Mouse (Mus musculus) MEL (cell line): Measurements from ENCODE around the gene Grrp1. TPM values are rescaled to one million over a fixed set of nuclear protein-coding genes. Genes with fewer than 3 reads are reported as not detected.

Experiments
- DNase-seq: peaks from one replicate; pipeline ENCODE4 v3.0.0; 2011; ENCODE audit warnings: low read depth, low spot score
- H3K27ac ChIP-seq: 2 replicates; pipeline ENCODE4 v1.5.1; 2012; ENCODE audit warnings: low read depth, mild to moderate bottlenecking, control low read depth, low read length, moderate library complexity; ENCODE audit not compliant: control insufficient read depth
- H3K27me3 ChIP-seq, 2 experiments: fragments of 150-350 bp in 1 of 2; sonication (generic) in 1 of 2; 2 replicates each; pipeline ENCODE4 v1.6.1; 2012; ENCODE audit warnings: low read length in 2 of 2, mild to moderate bottlenecking in 2 of 2, improper control_type of control experiment in 1 of 2, moderate library complexity in 1 of 2; ENCODE audit not compliant: insufficient read depth in 2 of 2, control insufficient read depth in 1 of 2
- H3K36me3 ChIP-seq, 2 experiments: 2 replicates each; pipeline ENCODE4 v1.6.1; 2012 to 2014; ENCODE audit warnings: low read length in 2 of 2, improper control_type of control experiment in 1 of 2, inconsistent platforms in 1 of 2, mild to moderate bottlenecking in 1 of 2; ENCODE audit not compliant: insufficient read depth in 2 of 2, control insufficient read depth in 1 of 2
- H3K4me1 ChIP-seq, 2 experiments: fragments of 150-350 bp in 1 of 2; sonication (generic) in 1 of 2; 2 replicates each; pipeline ENCODE4 v1.6.1; 2012; ENCODE audit warnings: low read length in 2 of 2, improper control_type of control experiment in 1 of 2, mild to moderate bottlenecking in 1 of 2; ENCODE audit not compliant: insufficient read depth in 2 of 2, control insufficient read depth in 1 of 2
- H3K4me3 ChIP-seq, 2 experiments: fragments of 150-350 bp in 1 of 2; sonication (generic) in 1 of 2; 2 replicates each; pipeline ENCODE4 v1.5.1; 2012; ENCODE audit warnings: low read depth in 2 of 2, low read length in 2 of 2, mild to moderate bottlenecking in 2 of 2, moderate library complexity in 2 of 2, control low read depth in 1 of 2, improper control_type of control experiment in 1 of 2; ENCODE audit not compliant: control insufficient read depth in 1 of 2, insufficient read depth in 1 of 2
- H3K79me2 ChIP-seq: 2 replicates; pipeline ENCODE4 v1.6.1; 2012; ENCODE audit warnings: mild to moderate bottlenecking, low read length, moderate library complexity; ENCODE audit not compliant: control insufficient read depth, poor library complexity, insufficient read depth
- H3K9ac ChIP-seq: 2 replicates; pipeline ENCODE4 v1.6.1; 2012; ENCODE audit warnings: low read depth, mild to moderate bottlenecking, control low read depth, low read length, moderate library complexity; ENCODE audit not compliant: control insufficient read depth, poor library complexity, severe bottlenecking
- H3K9me3 ChIP-seq: fragments of 150-350 bp; sonication (generic); replicated peaks from 2 replicates; pipeline ENCODE4 v1.6.1; 2012; ENCODE audit warnings: mild to moderate bottlenecking, low read length, improper control_type of control experiment, moderate library complexity; ENCODE audit not compliant: insufficient read depth
- CHD1 ChIP-seq: IDR thresholded peaks from 2 replicates; pipeline ENCODE4 v1.6.1; 2012; ENCODE audit warnings: low read depth, mild to moderate bottlenecking, inconsistent platforms, low read length, improper control_type of control experiment
- CHD2 ChIP-seq: IDR thresholded peaks from 2 replicates; pipeline ENCODE4 v1.6.1; 2011; ENCODE audit warnings: low read length, improper control_type of control experiment
- CTCF ChIP-seq, 3 experiments: IDR thresholded peaks in 2 of 3; conservative IDR thresholded peaks in 1 of 3; 2 replicates each; pipeline ENCODE4 v1.5.1; 2011 to 2012; ENCODE audit warnings: low read length in 3 of 3, low read depth in 2 of 3, mild to moderate bottlenecking in 2 of 3, improper control_type of control experiment in 1 of 3, inconsistent platforms in 1 of 3, mixed read lengths in 1 of 3, moderate library complexity in 1 of 3; ENCODE audit not compliant: control insufficient read depth in 1 of 3, insufficient read depth in 1 of 3, poor library complexity in 1 of 3, severe bottlenecking in 1 of 3
- GABPA ChIP-seq: IDR thresholded peaks from 2 replicates; pipeline ENCODE4 v1.6.1; 2012; ENCODE audit warnings: low read depth, mild to moderate bottlenecking, inconsistent platforms, low read length, improper control_type of control experiment, moderate library complexity
- MAFK ChIP-seq: IDR thresholded peaks from 2 replicates; pipeline ENCODE4 v1.6.1; 2011; ENCODE audit warnings: low read depth, mild to moderate bottlenecking, low read length, improper control_type of control experiment, borderline replicate concordance
- MAZ ChIP-seq: IDR thresholded peaks from 2 replicates; pipeline ENCODE4 v1.6.1; 2012; ENCODE audit warnings: low read depth, mild to moderate bottlenecking, inconsistent platforms, low read length, improper control_type of control experiment
- MXI1 ChIP-seq: IDR thresholded peaks from 2 replicates; pipeline ENCODE4 v1.6.1; 2011; ENCODE audit warnings: mild to moderate bottlenecking, low read depth, low read length, improper control_type of control experiment
- MYC ChIP-seq: IDR thresholded peaks from 2 replicates; pipeline ENCODE4 v1.6.1; 2011; ENCODE audit warnings: low read depth, mild to moderate bottlenecking, low read length, improper control_type of control experiment, moderate library complexity
- NELFE ChIP-seq: IDR thresholded peaks from 2 replicates; pipeline ENCODE4 v1.6.1; 2011; ENCODE audit warnings: low read depth, low read length, improper control_type of control experiment
- POLR2AphosphoS2 ChIP-seq: IDR thresholded peaks from 2 replicates; pipeline ENCODE4 v1.6.1; 2011; ENCODE audit warnings: low read length, improper control_type of control experiment
- RAD21 ChIP-seq: IDR thresholded peaks from 2 replicates; pipeline ENCODE4 v1.6.1; 2011; ENCODE audit warnings: mild to moderate bottlenecking, low read depth, low read length, improper control_type of control experiment
- RCOR1 ChIP-seq: IDR thresholded peaks from 2 replicates; pipeline ENCODE4 v1.6.1; 2012; ENCODE audit warnings: low read depth, mild to moderate bottlenecking, inconsistent platforms, low read length, improper control_type of control experiment
- SMC3 ChIP-seq: IDR thresholded peaks from 2 replicates; pipeline ENCODE4 v1.6.1; 2011; ENCODE audit warnings: low read depth, low read length, improper control_type of control experiment
- TAL1 ChIP-seq: IDR thresholded peaks from 2 replicates; pipeline ENCODE4 v1.6.1; 2012; ENCODE audit warnings: mild to moderate bottlenecking, inconsistent platforms, low read length, moderate library complexity, mixed read lengths
- UBTF ChIP-seq: IDR thresholded peaks from 2 replicates; pipeline ENCODE4 v1.6.1; 2012; ENCODE audit warnings: low read depth, mild to moderate bottlenecking, inconsistent platforms, low read length, improper control_type of control experiment, moderate library complexity, borderline replicate concordance; ENCODE audit not compliant: insufficient read depth
- USF1 ChIP-seq: IDR thresholded peaks from 2 replicates; pipeline ENCODE4 v1.6.1; 2014; ENCODE audit warnings: low read depth, mild to moderate bottlenecking, inconsistent platforms, low read length, improper control_type of control experiment, moderate library complexity
- USF2 ChIP-seq, 2 experiments: IDR thresholded peaks; 2 replicates each; pipeline ENCODE4 v1.6.1; 2011 to 2012; ENCODE audit warnings: improper control_type of control experiment in 2 of 2, low read length in 2 of 2, borderline replicate concordance in 1 of 2, inconsistent platforms in 1 of 2, low read depth in 1 of 2, mild to moderate bottlenecking in 1 of 2; ENCODE audit not compliant: insufficient read depth in 1 of 2
- ZKSCAN1 ChIP-seq: IDR thresholded peaks from 2 replicates; pipeline ENCODE4 v1.6.1; 2012; ENCODE audit warnings: low read depth, mild to moderate bottlenecking, inconsistent platforms, low read length, improper control_type of control experiment, moderate library complexity
- ZMIZ1 ChIP-seq: IDR thresholded peaks from 2 replicates; pipeline ENCODE4 v1.6.1; 2012; ENCODE audit warnings: low read depth, mild to moderate bottlenecking, inconsistent platforms, low read length, improper control_type of control experiment, moderate library complexity
- polyA plus RNA-seq, 2 experiments: library from polyadenylated mRNA; stranded (reverse) in 1 of 2; unstranded in 1 of 2; fragments of >175 nt in 1 of 2; fragments of >200 nt in 1 of 2; gene quantifications; 2 replicates each; pipeline versions ENCODE4 v1.2.1 to v1.2.4; 2012; ENCODE audit warnings: low replicate concordance in 2 of 2, low read depth in 1 of 2; ENCODE audit not compliant: insufficient read length in 2 of 2, insufficient read depth in 1 of 2, missing spikeins in 1 of 2
- total RNA-seq: library from RNA; depleted of rRNA; stranded (reverse); fragments of 300-350 nt; gene quantifications from 2 replicates; pipeline ENCODE4 v1.2.3, GENCODE M21; 2012

Grrp1 gene
- total and polyA plus RNA-seq, 3 experiments, result not detected

GRCm38 (mm10) chr4:134227194-134227593 lies 26.7 kb downstream of the Grrp1 start, which contains the start of gene Catsper4:
Gene Catsper4 (minus strand): TSS chr4:134227383.
- no peak within 1 kb of the TSS for H3K9ac ChIP-seq
- no peak for DNase-seq
- no peaks in the 10 kb centered on the region for H3K4me1 ChIP-seq
- no peaks in the 10 kb centered on the region for H3K9me3 ChIP-seq
- H3K27ac ChIP-seq, result no peak within 1 kb of the TSS
- H3K4me3 ChIP-seq, result no peak within 1 kb of the TSS
- peaks cover 0 to 1% of the 10 kb centered on the region in 2 experiments; a peak in 2 of 4 replicates for H3K27me3 ChIP-seq
- TF ChIP-seq RCOR1 (no peak), CHD1 (no peak), SMC3 (peak; percentile 34), USF1 (no peak), USF2 (IDR thresholded peaks at IDR 0.05; ENCODE audit: borderline replicate concordance in 1 of 2, insufficient read depth in 1 of 2, low read depth in 1 of 2, low read length in 2 of 2) (no peak), MYC (no peak), GABPA (no peak), CTCF (IDR thresholded peaks at IDR 0.05 in 2 of 3, conservative IDR thresholded peaks at IDR 0.05 in 1 of 3; ENCODE audit: control insufficient read depth in 1 of 3, insufficient read depth in 1 of 3, low read depth in 2 of 3, low read length in 3 of 3, poor library complexity in 1 of 3, severe bottlenecking in 1 of 3) (peak in 2 of 3 experiments; percentile 23 to 25; a peak in 1 of 6 replicates), MXI1 (no peak), NELFE (no peak), ZKSCAN1 (no peak)
- no peaks in the 10 kb centered on the region for H3K36me3 ChIP-seq
- H3K79me2 ChIP-seq, result no peaks in the 10 kb centered on the region

DNA sequence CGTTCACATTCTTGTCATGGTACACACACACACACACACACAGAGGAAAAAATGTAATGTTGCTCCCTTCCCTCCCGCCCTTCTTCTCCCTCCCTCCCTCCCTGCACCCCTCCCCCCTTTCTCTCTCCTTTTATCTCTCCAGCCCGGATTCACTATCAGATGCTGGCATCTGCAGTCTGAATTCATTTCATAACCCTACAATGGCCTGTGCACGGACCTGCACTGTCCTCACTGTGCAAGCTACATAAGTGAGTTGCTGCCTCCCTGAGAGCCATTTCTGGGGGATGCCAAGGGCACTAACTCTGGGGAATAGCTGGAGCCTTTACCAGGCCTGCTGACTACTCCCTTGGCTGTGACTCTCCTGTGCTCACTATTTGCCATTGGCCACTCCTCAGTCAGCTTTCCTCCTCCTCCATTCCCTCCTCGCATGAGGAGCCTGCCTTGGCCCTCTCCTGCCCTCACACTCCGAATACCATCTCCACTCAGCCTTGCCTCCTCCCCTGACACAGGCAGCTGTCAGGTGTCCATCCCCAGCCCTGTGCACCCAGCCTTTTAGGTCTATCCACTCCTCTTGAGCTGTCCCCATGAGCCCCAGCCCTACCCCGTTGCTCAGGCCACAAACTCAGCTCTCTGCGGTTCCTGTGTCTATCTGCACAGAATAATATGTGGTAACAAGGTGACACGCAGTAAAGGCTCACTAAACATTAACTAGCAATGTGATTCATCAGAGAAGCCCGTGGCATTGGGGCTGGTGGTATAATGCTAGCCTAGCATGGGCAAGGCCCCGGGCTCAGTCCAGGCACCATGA lies 30.9 kb downstream of the Grrp1 start:
- Histone ChIP-seq H3K9ac (no peak overlapping the region), H3K79me2 (no peaks in the 10 kb centered on the region), H3K4me3 (no peak overlapping the region), H3K36me3 (no peaks in the 10 kb centered on the region), H3K9me3 (no peaks in the 10 kb centered on the region), H3K4me1 (no peaks in the 10 kb centered on the region), H3K27me3 (peaks cover 0 to 7% of the 10 kb centered on the region in 2 experiments; a peak in 2 of 4 replicates), H3K27ac (no peak overlapping the region)
- DNase-seq, result no peak
- no peak for TF ChIP-seq MAZ
- no peak for TF ChIP-seq POLR2AphosphoS2
- TF ChIP-seq MAFK, result no peak
- no peak for TF ChIP-seq CHD2
- no peak for TF ChIP-seq NELFE
- no peak for TF ChIP-seq UBTF
- no peak for TF ChIP-seq TAL1
- no peak for TF ChIP-seq SMC3
- TF ChIP-seq USF2 (IDR thresholded peaks at IDR 0.05; ENCODE audit: borderline replicate concordance in 1 of 2, insufficient read depth in 1 of 2, low read depth in 1 of 2, low read length in 2 of 2), result no peak
- no peak for TF ChIP-seq ZMIZ1
- TF ChIP-seq RAD21, result no peak
